Mouse (Mus musculus): ENCODE measurements at regions not wholly inside any gene's neighbourhood (a gene's known extent, or its start where the extent isn't known, plus 50 kb on each side); places are given as distances from the start of the nearest gene placed in this dataset.
"Not testable (repeated sequence)": the region's sequence is repeated elsewhere in the genome, so short reads cannot be mapped to it uniquely, and the experiment has no call there.

GRCm38 (mm10) chr12:33496306-33496705 lies 66.9 kb downstream of the Twistnb start:
- DNase-seq: no peak

GRCm38 (mm10) chr12:33497319-33497892 lies 68.0 kb downstream of the Twistnb start:
- DNase-seq: no peak

GRCm38 (mm10) chr12:33541566-33541965 lies 112.1 kb downstream of the Twistnb start:
- DNase-seq: no peak

DNA sequence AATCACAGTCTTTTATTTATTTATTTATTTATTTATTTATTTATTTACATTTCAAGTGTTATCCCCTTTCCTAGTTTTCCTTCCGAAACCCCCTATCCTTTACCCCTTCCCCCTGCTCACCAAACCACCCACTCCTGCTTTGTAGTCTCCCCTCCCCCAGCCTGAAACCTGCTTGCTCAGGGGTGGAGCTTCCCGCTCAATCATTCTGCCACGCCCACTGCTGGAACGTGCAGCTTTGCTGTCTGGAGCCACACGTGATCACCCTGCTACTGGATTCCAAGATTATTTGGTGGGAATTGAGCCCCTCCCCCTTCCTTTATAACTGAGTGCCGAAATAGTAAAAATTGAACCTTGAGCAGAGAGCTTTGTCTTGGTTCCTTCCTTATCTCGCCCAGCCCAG lies 122.2 kb downstream of the Twistnb start:
- not testable (repeated sequence) for DNase-seq

DNA sequence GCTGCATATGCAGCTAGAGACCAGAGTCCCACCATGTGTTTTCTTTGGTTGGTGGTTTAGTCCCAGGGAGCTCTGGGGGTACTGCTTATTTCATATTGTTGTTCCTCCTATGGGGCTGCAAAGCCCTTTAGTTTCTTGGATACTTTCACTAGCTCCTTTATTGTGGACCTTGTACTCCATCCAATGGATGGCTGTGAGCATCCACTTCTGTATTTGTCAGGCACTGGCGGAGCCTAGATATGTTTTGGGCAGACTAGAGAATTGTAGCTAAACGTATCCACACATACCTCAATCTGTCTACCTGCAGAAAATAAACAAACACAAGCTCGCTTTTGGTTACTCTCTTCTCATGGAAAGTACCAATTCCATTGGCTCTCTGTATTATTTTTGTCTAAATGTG lies 122.8 kb downstream of the Twistnb start:
- no peak for DNase-seq

- DNase-seq: no peak
These were observed 123.2 kb downstream of the Twistnb start for GRCm38 (mm10) chr12:33552651-33553050.

GRCm38 (mm10) chr12:33553731-33554130 lies 124.3 kb downstream of the Twistnb start:
- DNase-seq: no peak

GRCm38 (mm10) chr12:33561141-33561540 lies 131.7 kb downstream of the Twistnb start:
- DNase-seq: no peak

DNA sequence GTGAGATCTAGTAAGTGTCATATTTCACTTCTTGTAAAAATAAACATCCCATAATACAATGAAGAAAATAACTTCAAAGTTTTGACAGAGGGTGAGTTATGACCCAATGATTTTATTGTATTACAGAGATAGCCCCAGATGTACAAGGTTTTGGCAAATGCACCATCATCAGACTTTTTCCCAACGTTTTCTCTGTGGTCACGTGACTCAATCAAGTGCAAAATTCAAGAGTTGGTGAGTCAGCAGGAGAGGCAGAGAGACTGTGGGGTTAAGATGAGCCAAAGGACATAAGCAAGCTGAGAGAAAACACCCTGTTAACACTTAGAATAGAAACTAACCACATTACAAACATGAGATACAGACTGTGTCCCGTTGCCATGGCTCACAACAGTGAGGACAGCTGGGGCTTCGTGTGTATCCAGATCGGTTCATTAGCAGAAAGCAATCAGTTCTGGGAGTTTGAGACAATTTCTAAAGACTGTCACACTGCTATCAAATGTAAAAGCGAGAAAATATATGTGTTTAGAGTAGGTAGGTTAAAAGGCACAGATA lies 148.5 kb downstream of the Twistnb start:
- DNase-seq: no peak

- no peak for DNase-seq
These were observed 151.4 kb downstream of the Twistnb start for GRCm38 (mm10) chr12:33580809-33581208.

DNA sequence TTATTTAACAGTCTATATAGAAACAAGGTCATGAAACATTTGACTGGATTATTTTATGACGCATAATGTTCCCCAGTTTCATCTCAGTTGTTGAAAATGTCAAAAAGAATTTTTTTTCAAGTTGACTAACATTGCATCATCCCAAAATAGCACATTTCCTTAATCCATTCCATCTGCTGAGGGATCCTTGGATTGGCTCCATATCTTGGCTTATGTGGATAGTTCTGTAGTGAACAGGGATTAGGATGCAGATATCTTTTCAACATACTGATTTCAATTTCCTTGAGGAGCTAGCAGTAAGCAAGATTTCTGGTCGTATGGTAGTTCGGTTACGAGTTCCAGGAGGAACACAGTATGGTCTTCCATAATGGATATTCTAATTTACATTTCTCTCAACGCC lies 161.6 kb downstream of the Twistnb start:
- no peak for DNase-seq

- no peak for DNase-seq
These were observed 163.0 kb downstream of the Twistnb start for GRCm38 (mm10) chr12:33592431-33592911.

DNA sequence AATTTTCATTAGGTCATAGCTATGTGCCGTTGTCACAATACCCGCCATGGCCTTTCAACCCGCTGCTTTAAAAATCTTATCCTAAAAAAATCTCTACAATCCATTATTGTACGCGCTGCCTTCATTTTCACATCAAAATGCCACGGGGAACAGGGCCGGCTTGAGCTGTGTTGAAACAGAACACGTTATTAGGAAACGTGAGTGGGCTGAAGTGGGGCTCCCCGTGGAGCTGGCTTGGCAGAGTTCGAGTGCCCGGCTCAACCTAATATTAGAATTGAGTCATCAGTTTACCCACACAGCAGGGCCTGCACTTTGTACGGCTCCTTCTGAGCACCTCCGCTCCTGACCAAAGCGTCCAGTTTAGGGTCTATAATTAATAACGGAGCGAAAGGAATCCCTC lies 163.5 kb downstream of the Twistnb start:
- DNase-seq: no peak

DNA sequence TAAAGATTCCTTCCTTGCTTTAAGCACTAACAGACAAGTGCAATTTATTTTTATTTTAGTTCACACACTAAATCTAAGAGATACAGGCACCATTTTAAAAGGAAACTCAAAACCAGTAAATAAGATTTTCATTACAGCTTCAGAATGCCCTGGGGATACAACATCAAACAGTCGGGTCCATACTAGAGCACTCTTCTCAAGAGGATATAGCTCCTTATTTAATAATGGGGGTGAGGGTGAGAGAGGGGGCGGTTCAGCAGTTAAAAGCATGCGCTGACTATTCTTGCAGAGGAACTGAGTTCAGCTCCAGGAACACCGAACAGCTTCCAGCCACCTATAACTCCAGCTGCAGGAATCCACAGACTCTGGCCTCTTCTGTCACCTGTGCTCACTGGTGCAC lies 164.2 kb downstream of the Twistnb start:
- no peak for DNase-seq

DNA sequence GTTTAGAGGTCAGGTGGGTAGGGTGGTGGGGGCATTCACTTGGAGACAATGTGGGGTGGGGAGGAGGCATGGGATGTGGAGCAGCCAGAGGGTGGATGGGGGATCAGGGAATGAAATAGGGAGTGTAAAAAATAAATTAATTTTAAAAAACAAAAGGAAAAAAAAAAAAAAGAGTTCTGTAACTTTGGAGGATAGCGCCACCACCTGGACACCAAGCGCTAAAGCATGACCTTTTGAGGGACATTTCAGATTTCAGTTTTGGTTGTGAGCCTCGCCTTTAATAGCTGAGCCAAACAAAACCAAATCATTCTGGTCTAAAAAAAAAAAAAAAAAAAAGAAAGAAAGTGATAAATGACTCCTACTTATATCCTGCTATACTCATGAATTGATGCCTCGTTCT lies 176.0 kb downstream of the Twistnb start:
- no peak for DNase-seq

GRCm38 (mm10) chr12:33607811-33608602 lies 178.6 kb downstream of the Twistnb start:
- DNase-seq: no peak

DNA sequence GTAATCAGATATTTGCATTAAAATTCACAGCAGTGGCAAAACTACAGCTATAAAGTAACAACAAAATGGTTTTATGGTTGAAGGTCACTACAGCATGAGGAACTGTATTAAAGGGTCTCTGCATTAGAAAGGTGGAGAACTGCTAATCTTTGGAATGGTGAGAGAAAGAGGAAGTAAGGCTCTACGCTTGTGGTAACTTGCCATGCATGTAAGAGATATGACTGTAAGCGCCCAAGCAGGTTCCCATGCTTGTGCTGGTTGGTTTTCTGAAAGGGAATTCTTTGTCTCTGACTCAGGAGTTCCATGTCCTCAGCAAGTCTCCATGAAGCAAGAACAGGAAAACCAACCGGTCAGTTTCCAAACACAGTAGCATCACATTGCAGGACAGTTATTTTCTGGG lies 182.9 kb downstream of the Twistnb start:
- DNase-seq: no peak

DNA sequence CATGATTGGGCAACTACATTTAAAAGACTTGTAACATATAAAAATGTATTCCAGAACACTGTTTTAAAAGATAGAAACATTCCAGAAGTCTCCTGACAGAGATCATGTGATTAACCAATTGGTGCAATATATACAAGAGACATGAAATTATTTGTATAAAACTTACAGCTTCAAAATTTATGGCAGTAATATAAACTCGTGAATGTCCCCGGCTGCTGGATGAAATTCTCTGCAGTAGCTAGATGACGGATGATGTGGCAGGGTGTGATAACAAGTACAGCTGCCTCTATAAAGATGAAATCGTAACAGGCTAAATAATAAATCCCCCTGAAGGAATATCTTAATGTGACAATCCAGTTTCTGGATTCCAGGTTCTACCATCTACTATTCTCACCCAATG lies 191.0 kb downstream of the Twistnb start:
- DNase-seq: no peak

DNA sequence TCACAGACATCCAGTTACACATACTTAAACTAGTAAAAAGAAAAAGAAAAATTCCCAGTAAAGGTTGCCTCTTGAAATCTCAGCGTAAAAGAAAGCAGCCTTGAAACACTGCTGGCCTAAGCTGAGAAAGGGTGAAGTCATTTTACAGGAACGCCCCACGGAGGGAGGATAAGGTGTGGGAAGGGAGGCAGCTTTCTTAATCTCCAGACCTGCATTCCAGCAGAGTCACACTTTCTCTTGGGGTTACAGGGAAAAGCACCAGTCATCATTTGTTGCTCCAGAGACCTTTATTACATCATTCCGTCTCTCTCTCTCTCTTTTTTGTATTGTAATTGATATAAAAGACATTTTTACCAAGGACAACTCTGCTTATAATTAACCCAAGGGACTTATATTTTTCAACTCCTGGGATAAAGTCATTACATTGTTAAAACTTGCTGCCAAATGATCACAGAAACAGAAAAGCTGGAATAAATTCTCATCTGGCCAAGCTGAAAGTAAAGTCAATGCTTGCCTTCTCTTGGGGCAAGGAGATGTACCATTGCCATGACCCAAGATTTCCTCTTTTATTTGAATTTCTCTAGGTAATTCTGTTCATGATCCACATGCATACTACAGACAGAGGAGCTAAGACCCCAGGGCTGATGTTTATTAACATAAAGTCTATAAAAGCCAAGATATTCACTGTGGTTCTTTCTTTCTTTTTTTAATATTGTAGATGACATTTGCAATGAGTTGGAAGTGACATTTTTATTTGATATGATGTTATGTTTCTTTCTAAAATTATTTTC lies 196.9 kb downstream of the Twistnb start:
- DNase-seq: no peak

- no peak for DNase-seq
These were observed 223.2 kb downstream of the Twistnb start for GRCm38 (mm10) chr12:33652597-33652996.

- no peak for DNase-seq
These were observed 246.1 kb downstream of the Twistnb start for GRCm38 (mm10) chr12:33675508-33675907.

DNA sequence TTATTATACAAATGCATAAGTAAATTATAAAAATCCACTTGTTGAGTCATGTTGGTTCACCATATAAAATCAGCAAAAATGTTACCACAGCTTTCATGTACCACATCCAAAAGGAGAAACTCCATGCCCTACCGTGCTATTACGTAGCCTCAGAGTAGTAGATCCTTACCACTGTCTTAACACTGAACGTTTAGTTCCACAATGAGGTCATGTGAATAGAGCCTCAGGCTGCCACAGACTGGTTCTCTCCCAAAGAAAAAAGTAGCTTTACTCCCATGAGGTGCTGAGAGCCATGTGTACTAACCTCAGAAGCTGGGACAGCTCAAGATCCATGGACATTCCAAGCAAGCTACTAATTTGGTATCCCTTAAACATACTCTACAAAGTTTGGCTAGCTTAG lies 235.4 kb upstream of the Ferd3l start:
- DNase-seq: no peak

DNA sequence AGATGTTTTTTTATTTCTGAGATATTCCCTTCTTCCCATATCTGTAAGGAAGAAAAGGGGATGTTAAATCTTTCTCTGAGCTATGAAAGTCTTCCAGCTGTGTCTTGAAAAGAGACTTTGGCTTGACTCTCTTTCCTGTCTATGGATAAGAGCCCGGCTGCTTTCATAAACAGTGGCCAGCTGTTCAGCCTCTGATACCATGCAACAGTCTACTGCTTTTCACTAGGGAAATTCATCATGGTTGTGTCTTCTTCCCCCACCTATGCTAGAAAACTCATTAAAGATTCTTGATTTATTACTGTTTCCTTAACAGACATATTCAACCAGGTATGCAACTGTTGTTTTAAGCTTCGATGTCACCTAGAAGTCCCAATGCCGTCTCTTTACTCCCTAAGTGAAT lies 213.8 kb upstream of the Ferd3l start:
- DNase-seq: no peak

DNA sequence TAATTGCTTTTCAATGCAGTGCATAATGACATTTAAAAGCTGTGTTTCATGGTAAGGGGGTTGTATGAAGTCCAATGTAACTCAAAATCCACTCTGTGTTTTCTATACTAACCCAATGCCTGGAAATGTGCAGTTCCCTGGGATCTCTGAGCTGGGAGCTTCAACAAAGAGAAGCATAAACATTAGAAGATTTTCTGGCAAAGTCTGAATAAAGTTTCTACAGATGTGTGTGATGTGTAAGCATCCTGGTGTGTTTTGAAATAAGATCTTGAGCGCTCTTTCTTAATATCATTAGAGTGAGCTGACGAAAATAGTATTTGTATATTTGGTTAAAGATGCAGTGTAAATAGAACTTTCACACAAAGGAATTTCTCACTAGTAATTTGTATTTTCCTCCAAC lies 212.2 kb upstream of the Ferd3l start:
- no peak for DNase-seq

Measured in lung, postnatal 14 days (tissue).